Mouse (Mus musculus) layer of hippocampus, postnatal 25 days (tissue): ENCODE results near the gene Sfrp5. TPM values are rescaled to one million over a fixed set of nuclear protein-coding genes. Genes with fewer than 3 reads are reported as not detected.

ENCODE experiments used
- DNase-seq, 2 experiments: peaks; one replicate each; pipeline ENCODE4 v3.0.0; 2022; ENCODE audit warnings: mixed read lengths in 2 of 2, low spot score in 1 of 2; ENCODE audit errors: extremely low spot score in 1 of 2
- total RNA-seq, 2 experiments: library from RNA; stranded (reverse); gene quantifications; 2 replicates each; pipeline ENCODE4 v1.2.3; 2021

Gene Sfrp5
- total RNA-seq, 2 experiments from 2014 or later = not detected

- DNase-seq = no peak
Observed at GRCm38 (mm10) chr19:42202467-42202866, 415 bp upstream of the Sfrp5 start.

DNA sequence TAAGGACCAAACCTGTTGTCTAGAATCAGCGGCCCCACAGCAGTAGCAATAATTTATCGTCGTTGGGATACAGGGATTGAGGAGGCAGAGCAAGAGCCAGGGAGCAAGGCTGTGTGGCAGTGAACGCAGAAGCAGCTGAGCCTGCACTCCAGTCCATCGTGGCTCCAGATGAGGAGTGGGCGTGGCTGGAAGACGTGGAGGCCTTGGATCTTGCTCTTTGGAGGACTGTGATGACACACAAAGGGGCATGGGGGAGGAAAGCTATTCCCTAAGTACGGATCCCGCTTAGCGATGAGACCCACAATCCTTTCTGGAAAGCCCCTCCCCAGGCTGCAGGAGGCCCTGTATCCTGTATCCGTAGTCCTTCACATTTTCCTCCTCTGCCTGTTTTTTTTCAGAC is 4.0 kb downstream of the Sfrp5 start:
- no peak for DNase-seq

- DNase-seq = peak in 1 of 2 experiments; percentile 14
Observed at GRCm38 (mm10) chr19:42197066-42197465, 5.0 kb downstream of the Sfrp5 start.

DNA sequence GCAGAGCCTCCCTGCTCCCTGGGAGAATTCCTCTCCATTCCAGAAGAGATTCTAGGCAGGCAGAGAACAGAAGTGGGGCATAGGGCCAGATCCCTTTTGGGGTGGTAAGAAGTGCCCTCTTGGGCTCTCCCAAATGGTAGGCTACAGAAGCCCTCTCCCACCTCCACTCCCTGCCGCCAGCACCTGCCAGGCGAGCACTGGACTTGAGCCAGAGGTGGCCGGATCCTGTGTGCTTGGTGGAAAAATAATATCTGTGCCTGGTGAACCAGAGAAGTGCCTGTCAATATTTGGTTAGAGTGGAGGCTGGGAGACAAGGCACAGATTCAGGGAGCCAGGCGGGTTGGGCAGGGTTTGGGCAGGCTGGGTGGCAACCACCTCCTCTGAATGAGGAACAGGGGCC is 5.7 kb downstream of the Sfrp5 start:
- no peak for DNase-seq

- no peak for DNase-seq
Observed at GRCm38 (mm10) chr19:42193311-42193710, 8.7 kb downstream of the Sfrp5 start.

DNA sequence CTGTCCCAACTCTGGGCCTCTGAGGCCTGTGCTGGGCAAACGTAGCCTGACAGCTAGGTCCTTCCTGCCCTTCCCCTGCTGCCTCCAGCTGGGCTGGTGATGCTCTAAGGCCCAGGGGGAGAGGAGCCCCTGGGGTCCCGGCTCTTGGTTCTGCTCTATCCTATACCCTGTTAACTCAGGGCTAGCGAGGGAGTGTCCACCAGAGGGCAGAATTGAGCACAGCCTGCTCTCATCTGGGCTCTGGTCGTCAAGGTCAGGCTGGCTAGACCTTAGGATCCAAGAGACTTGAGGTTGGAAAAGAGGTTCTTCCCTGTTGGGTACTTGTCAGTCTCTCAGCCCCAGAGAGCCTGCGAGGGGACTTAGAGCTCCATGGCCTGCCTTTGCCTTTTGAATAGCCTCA is 11.6 kb downstream of the Sfrp5 start:
- peak in 1 of 2 experiments; percentile 65 for DNase-seq

GRCm38 (mm10) chr19:42189735-42190134 is 12.3 kb downstream of the Sfrp5 start:
- DNase-seq = no peak

DNA sequence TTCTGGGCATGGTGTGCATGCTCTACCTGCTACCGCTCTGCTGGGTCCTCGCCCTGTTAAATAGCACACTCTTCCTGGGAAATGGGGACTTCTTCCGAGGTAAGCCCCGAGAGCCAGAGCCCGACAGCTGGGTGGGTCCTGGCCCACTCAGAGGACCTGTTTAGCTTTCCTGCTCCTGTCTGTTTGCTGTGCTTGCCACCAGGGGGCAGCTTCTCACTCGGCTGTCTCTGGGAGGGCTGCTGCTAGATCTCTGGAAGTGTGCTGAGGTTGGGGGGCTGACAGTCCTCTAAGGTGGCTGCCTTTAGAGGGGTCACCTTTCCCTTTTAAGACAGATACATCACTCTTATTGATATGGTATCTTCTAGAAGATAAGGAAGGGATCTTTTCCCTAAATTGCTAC is 19.4 kb downstream of the Sfrp5 start:
- peak in 1 of 2 experiments; percentile 34 for DNase-seq

GRCm38 (mm10) chr19:42179356-42179755 is 22.7 kb downstream of the Sfrp5 start:
- DNase-seq = no peak

DNA sequence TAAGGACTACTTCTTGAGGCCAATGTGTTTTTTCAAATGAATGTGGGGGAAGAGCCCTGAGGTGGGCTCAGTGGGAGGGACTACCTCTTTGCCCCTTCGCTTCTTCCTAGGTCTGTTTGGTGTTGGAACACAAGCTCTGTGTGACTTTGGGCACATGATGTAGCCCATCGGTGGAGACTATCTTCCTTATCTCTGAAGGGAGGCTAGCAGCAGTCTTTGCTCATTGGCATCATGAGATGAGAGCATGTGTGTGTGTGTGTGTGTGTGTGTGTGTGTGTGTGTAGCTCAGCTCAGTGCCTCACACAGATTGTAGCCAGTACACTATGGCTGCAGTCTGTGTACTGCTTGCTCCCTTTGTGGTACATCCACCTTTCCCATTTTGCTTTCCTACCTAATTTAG is 24.6 kb downstream of the Sfrp5 start:
- no peak for DNase-seq

GRCm38 (mm10) chr19:42176841-42177240 is 25.2 kb downstream of the Sfrp5 start:
- no peak for DNase-seq

DNA sequence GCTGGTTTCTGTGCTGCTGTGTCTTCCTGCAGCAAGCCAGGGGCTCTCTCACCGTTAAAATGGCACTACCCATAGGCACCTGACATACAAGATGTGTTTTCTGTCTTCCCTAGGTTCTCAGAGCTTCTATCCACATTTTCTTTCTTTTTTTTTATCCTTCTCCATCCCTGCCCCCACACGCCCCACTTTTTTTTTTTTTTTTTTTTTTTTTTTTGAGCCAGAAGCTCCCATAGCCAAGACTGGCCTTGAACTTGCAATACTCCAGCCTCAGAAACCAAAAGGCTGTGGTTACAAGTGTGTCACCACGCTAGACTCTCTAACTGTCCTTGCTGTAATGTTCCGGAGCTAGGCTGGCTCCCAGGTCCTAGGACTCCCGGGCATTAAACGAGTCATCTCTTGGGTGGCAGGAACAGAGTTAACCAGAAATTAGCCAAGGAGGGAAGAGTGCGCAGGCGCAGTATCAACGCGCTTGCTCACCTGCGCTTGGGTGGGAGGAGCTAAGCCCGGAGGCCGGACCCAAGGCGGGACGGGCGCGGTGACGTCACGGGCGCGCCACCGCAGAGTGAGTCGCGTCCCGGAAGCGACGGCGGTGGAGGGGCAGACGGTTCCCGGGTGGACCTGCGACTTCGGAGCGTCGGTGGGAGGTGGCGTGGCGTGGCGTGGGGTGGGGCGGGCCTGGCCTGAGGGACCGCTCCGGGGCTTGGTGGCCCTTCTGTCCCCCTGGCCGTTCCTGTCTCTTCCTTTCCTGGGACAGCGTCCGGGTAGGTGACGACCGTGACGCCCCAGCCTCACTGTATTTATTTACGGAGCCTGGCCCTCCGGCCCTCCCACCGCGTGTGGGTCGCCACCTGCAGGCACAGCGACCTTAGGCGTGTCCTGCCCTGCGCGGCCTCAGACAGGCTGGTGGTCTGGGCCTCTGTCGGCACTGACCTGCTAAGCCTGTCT is 31.8 kb downstream of the Sfrp5 start:
- peak; percentile 85 to 87 for DNase-seq

DNA sequence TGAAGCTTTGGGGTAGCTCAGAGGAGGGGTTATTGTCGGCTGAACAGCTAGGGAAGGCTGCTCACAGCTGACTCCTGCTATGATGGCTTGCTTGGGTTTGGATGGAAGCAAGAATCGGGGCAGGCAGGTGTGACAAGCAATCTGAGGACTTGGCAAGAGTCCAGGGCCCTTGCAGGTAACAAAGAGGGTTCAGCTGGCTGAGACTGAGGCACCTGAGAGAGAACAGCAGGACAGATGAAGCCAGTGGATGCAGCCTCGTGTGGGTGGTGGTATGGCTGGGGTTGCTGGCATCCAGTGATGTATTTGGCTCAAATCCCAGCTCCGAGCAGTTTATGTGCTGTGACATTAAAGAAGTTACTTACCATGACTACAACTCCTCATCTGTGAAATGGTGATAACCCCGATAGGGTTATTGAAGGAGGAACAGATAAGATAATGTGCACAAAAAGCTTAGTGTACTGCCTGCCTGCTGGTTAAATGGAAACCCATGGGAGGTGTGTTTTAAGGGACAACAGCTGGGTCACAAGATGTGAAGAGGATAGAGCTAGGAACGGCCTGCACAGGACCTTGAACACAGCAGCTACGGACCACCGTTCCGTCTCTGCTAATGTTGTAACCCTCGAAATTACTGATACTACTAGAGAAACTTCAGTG is 32.6 kb downstream of the Sfrp5 start:
- no peak for DNase-seq

DNA sequence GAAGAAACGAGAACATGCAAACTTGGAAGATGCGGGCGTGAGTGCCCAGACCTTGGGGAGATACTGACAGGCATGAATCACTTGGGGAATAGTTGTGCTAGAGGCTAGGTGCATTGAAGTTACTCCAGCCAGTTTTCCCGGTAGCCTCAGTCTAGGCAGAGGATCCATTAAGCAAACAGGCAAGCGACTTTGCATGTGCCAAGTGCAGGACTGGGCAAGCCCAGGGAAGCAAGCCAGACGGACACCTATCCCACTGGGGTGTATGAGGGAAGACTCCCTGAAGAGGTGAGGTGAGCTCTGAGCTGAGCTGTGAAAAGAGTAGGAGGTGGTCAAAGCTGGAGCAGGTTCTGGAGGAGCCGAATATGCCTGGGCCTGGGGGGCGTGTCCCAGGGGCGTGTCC is 34.6 kb downstream of the Sfrp5 start:
- no peak for DNase-seq

- DNase-seq = no peak
Observed at GRCm38 (mm10) chr19:42166766-42167165, 35.3 kb downstream of the Sfrp5 start.

- DNase-seq = peak; percentile 82 to 99
Observed at GRCm38 (mm10) chr19:42166130-42166529, 35.9 kb downstream of the Sfrp5 start.

- DNase-seq = no peak
Observed at GRCm38 (mm10) chr19:42164188-42164587, 37.9 kb downstream of the Sfrp5 start.

- DNase-seq = no peak
Observed at GRCm38 (mm10) chr19:42163764-42164163, 38.3 kb downstream of the Sfrp5 start, which contains the start of gene Zfyve27. Gene Zfyve27, plus strand, starts transcription at chr19:42163951.

- DNase-seq = no peak
Observed at GRCm38 (mm10) chr19:42158246-42159017, 43.6 kb downstream of the Sfrp5 start.

DNA sequence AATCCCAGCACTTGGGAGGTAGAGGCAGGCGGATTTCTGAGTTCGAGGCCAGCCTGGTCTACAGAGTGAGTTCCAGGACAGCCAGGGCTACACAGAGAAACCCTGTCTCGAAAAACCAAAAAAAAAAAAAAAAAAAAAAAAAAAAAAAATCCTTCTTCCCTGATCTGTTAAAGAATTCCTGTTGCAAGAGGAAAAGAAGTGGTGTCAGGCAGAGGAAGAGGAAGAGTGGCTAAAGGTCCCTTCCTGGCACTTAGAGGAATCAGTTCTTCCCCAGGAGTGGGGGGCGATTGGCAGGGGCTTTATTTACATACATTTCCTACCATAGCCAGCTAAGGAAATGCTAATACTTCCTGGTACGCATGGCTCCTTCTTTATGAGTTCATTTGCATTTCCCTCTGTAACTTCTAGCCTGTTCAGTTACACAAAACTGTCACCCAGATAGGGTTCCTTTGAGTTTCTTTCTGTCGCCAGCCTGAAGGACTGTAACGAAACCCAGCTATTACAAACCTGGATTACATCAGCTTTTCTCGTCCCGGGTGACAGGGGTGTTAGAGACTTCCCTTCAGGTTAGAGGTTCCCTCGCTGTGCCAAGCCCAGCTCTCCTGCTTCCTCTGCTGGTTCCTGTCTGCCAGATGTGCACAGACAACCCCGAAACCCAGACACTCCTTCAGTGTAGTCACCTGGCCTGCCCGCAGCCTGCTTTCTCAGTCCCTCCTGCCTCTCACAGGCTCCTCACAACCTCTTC is 44.4 kb downstream of the Sfrp5 start:
- no peak for DNase-seq
